Mouse (Mus musculus) Muller cell, postnatal 12 days (primary cell): ENCODE data around the gene Ctc1.
"Not testable (repeated sequence)": the region's sequence is repeated elsewhere in the genome, so short reads cannot be mapped to it uniquely, and the experiment has no call there.

Experiments used
- DNase-seq: peaks from one replicate; pipeline ENCODE4 v3.0.0-alpha.2; 2015; ENCODE audit errors: inconsistent ontology term

The Ctc1 gene

GRCm38 (mm10) chr11:69015644-69016441, at the start of gene Ctc1:
Ctc1 (plus strand) TSS chr11:69015911.
- DNase-seq, result peak; percentile 89

- DNase-seq, result no peak
These were observed 49.2 kb upstream of the Ctc1 start for GRCm38 (mm10) chr11:68966554-68966953.

- peak; percentile 96 for DNase-seq
These were observed 48.1 kb upstream of the Ctc1 start, which contains the start of gene Slc25a35 for GRCm38 (mm10) chr11:68967337-68968282. Slc25a35 (plus strand) TSS chr11:68968131.

GRCm38 (mm10) chr11:68968752-68969151, 47.0 kb upstream of the Ctc1 start:
- no peak for DNase-seq

- no peak for DNase-seq
These were observed 45.5 kb upstream of the Ctc1 start for GRCm38 (mm10) chr11:68970232-68970631.

GRCm38 (mm10) chr11:68973250-68974058, 42.3 kb upstream of the Ctc1 start:
- peak; percentile 92 for DNase-seq

GRCm38 (mm10) chr11:68974059-68974450, 41.7 kb upstream of the Ctc1 start:
- DNase-seq, result no peak

- DNase-seq, result no peak
These were observed 40.6 kb upstream of the Ctc1 start, which contains the start of gene Rangrf for GRCm38 (mm10) chr11:68975085-68975484. Rangrf (minus strand) TSS chr11:68975185.

GRCm38 (mm10) chr11:68975601-68976000, 40.1 kb upstream of the Ctc1 start:
- no peak for DNase-seq

- DNase-seq, result no peak
These were observed 36.4 kb upstream of the Ctc1 start for GRCm38 (mm10) chr11:68979320-68979733.

GRCm38 (mm10) chr11:68980919-68981318, 34.8 kb upstream of the Ctc1 start:
- DNase-seq, result no peak

GRCm38 (mm10) chr11:68982639-68983369, 32.9 kb upstream of the Ctc1 start:
- DNase-seq, result peak; percentile 48

GRCm38 (mm10) chr11:68987365-68987882, 28.3 kb upstream of the Ctc1 start:
- DNase-seq, result no peak

GRCm38 (mm10) chr11:68988341-68988740, 27.4 kb upstream of the Ctc1 start:
- no peak for DNase-seq

GRCm38 (mm10) chr11:68993122-68993521, 22.6 kb upstream of the Ctc1 start:
- DNase-seq, result no peak

GRCm38 (mm10) chr11:68994377-68994776, 21.3 kb upstream of the Ctc1 start:
- DNase-seq, result no peak

- no peak for DNase-seq
These were observed 18.6 kb upstream of the Ctc1 start for GRCm38 (mm10) chr11:68997080-68997479.

GRCm38 (mm10) chr11:69002782-69003181, 12.9 kb upstream of the Ctc1 start:
- not testable (repeated sequence) for DNase-seq

GRCm38 (mm10) chr11:69003592-69003991, 12.1 kb upstream of the Ctc1 start:
- no peak for DNase-seq

- DNase-seq, result no peak
These were observed 10.5 kb upstream of the Ctc1 start for GRCm38 (mm10) chr11:69005193-69005592.

GRCm38 (mm10) chr11:69006575-69006974, 9.1 kb upstream of the Ctc1 start:
- DNase-seq, result not testable (repeated sequence)
